Mouse (Mus musculus) mesoderm, embryonic 11.5 days (tissue): Measurements from ENCODE around the gene Agmat.

ENCODE experiments used
- DNase-seq: peaks from one replicate; pipeline ENCODE4 v3.0.0-alpha.2; 2012; ENCODE audit warnings: low read depth, low spot score

Gene Agmat

GRCm38 (mm10) chr4:141779828-141780227 is 33.4 kb downstream of the Agmat start:
- no peak for DNase-seq

DNA sequence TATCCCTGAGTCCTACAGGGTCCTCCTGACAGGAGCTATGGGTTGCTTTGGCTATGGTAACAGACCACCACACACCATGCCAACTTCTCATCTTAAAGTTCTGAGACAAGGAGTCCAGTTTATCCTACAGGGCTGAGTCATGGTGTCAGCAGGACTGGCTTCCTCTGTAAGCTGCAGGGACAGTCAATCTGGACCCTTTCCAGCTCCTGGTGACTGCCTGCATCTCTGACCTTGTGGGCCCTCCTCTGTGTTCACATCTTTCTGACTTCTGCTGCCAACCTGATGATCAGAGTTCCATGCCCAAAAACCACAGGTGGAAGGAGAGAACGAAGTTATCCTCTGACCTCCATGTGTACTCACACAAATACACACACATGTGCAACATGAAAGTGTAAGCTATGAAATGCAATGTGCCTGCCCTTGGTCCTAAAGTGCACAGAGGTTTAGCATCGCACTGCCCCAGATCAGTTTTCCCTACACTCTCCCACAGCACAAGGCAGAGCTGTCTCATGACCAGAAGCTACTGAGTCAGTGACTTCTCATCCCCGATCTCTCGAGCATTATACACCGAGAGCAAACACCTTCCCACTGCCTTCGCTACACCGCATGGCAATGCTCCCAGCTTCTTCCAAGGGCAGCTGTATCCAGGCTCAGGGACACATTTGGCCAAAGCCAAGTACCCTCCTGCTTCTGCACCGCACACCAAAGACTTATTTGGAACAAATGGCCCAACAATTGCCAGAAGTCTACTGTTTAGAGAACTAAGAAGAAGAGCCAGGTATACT is 34.9 kb downstream of the Agmat start:
- no peak for DNase-seq

GRCm38 (mm10) chr4:141784835-141785234 is 38.4 kb downstream of the Agmat start:
- no peak for DNase-seq

GRCm38 (mm10) chr4:141786141-141786540 is 39.7 kb downstream of the Agmat start:
- DNase-seq = no peak

DNA sequence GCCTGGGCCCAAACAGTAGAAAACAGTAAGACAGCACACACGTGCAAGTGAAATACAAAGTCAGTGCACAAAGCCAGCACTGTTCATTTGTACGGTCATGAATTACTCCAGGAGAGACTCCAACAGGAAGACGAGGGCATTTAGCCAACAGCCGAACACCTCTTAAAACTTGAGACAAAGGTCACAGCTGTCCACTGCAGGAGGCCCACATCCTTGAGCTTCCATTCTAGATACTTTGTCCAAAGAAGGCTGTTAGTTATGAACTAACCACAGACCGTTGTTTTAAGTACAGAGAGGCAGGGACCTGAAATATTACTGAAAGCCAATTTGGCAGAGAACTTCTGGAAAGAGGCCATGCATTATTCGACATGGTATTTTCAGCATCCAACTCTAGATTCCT is 40.6 kb downstream of the Agmat start:
- DNase-seq = no peak

- DNase-seq = no peak
These were observed 41.0 kb downstream of the Agmat start for GRCm38 (mm10) chr4:141787462-141787861.

GRCm38 (mm10) chr4:141789564-141790218 is 43.2 kb downstream of the Agmat start:
- DNase-seq = no peak

GRCm38 (mm10) chr4:141790524-141790990 is 44.1 kb downstream of the Agmat start, which contains the start of gene Dnajc16:
Dnajc16 (minus strand) TSS chr4:141790931.
- peak; percentile 99 for DNase-seq

GRCm38 (mm10) chr4:141791486-141791885 is 45.0 kb downstream of the Agmat start:
- DNase-seq = no peak

DNA sequence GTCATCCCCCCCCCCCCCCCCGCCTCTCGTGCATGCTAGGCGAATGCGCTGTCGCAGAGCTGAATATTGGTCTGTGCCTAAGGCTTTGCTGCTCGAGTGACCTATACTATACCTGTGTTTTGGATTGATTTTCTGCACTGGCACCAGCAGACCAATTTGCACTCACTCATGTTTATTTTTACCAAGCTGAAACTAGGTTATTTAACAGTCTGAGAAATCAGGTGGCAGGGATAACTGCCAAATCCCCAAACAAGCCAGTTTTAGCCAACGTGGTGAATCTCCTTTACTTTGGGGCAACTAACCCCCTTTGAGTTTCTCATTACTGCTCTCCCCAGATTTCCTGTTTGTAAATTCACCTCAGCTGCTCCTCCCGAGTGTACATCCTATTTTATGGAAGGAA is 45.5 kb downstream of the Agmat start:
- DNase-seq = no peak

DNA sequence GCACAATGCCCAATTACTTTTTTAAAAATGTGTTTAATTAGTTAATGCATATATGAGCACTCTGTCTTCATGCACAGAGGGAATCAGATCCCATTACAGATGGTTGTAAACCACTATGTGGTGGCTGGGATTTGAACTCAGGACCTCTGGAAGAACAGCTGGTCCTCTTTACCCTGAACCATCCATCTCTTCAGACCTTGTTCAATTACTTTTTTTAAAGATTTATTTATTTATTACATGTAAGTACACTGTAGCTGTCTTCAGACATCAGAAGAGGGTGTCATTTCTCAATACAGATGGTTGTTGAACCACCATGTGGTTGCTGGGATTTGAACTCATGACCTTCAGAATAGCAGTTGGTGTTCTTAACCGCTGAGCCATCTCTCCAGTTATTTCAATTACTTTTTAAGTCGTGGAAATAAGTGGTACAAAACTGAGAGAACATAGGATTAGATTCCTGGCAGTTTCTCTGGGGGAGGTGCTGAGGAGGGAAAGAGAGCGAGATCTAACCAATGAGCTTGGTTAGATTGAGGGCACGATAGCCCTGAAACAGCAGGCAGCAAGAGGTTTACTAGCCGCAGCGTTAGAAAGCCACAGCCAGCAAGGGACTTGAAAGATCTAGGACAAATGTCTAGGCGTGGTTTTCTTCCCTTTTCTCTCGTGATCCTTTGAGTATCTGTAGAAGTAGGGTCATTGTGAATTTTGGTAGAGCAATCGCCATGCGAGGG is 46.2 kb downstream of the Agmat start:
- no peak for DNase-seq

- DNase-seq = peak; percentile 98
These were observed 47.0 kb downstream of the Agmat start, which contains the start of gene Casp9 for GRCm38 (mm10) chr4:141793282-141794151. Casp9 (plus strand) TSS chr4:141793612.

DNA sequence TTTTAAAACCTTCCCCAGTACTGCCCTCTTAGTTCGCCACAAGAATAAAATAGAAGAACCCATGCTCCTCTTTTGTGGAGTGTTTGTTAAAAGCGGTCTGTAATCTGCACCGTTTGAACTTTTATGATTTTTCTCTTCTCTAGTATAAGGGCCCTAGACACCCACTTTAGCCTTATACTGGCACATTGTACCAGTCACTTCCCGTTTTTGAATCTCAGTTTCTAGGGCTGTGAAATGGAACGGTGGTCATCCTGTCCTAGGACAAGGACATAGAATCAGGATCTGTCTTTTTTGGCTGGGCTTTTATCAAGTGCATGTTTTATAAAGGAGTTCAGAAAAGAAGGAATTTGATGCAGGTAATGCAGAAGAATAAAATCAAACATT is 47.7 kb downstream of the Agmat start:
- DNase-seq = no peak

DNA sequence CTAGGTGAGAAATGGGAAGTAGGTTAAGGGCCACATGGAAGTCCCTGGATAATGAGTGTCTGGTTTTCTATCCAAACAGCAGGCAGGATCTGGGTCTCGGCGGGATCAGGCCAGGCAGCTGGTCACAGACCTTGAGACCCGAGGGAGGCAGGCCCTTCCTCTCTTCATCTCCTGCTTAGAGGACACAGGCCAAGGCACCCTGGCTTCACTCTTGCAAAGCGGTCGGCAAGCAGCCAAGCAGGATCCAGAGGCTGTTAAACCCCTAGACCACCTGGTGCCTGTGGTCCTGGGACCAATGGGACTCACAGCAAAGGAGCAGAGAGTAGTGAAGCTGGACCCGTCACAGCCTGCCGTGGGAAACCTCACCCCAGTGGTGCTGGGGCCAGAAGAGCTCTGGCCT is 49.9 kb downstream of the Agmat start:
- DNase-seq = no peak

DNA sequence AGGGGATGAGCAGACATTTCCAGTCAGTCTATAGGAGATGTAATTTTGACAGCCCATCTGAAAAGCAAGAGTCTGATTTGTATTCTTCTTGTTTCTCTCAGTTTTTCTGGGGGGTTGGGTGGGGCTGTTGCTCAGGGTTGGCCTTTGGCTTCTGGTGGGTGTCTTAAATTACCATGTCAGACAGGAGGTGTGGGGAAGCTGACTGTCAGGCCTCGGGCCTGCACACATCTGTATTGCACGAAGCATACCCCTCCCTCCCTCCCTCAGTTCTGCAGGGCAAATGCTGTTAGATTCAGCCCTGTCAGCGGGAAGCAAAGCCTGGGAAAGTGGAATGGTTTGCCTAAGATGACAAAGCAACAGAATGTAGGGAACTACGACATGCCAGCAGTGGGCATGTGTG is 50.5 kb downstream of the Agmat start:
- DNase-seq = no peak

DNA sequence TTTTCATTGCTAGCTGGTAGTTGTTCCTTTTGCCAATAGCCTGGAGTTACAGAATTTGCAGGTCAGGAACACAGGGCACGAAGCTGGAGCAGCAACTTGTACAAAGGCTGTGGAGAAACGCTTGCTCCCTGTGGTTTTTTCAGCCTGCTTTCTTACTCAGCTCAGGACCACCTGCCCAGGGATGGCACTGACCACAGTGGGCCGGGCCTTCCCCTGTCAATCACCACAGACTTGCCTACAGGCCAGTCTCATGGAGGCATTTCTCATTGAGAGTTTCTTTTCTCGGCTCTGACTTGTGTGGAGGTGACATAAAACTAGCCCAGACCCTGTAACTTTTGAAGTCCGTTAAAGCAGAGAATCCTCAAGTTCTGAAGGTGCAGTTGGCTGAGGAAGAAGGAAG is 51.1 kb downstream of the Agmat start:
- no peak for DNase-seq

DNA sequence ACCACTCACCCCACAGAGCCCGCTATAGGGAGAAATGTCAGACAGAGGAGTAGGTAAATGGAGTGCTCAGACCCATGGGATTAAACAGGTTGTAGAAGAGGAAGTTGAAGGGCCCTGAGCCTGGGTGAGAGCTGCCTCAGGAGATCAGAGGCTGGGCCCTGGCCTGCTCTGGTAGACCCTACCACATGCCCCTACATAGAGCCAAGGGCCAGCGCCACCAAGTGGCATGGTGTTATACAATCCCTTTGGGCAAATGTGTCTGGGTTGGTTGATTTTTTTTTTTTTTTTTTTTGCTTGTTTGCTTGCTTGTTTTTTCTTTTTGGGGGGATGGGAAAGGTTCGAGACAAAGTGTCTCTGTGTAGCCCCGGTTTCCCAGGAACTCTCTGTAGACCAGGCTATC is 57.6 kb downstream of the Agmat start:
- no peak for DNase-seq

DNA sequence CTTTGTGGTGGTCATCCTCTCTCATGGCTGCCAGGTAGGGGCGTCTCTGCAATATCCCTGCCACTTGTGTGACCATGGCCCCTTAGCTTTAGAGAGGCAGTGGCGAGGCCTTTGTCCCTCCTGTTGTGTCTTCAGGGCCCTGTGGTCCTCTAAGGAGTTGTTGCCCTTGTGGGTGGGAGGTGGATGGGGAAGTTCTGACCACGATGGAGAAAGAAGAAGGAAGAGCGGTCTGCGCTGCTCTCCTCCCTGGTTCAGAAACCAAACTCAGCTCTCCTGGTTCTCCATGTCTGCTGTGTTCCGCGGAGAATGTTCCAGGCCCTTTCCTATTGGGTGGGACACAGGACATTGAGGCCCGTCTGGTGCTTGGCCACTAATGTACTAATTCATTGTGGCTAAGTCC is 59.4 kb downstream of the Agmat start:
- DNase-seq = no peak
